Mouse (Mus musculus): ENCODE results near the gene Palmd.

DNA sequence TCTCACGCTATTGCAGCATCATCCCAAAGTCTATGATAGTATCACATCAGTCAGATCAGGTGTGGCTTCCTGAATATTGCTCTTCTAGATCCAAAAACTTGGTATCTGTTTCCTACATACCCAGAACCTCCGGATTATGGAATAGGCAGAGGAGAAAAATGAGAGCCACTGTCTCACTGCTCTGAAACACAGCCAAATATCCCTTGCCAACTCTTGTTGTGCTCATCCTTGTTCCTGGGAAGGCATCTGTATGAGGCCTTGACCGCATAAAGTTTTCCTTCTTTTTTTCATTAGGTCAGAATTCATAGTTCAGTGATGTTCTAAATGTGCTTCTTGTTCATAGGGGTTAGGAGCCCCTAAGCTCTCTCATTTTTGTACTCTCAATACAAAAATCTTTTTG, 37.8 kb upstream of the Palmd start:
- no peak for TF ChIP-seq CTCF (IDR thresholded peaks at IDR 0.05)
- TF ChIP-seq EP300 (IDR thresholded peaks at IDR 0.05): no peak

Data from lung, postnatal 0 days (tissue).